Mouse (Mus musculus): Measurements from ENCODE around the gene St6gal1.

Gene St6gal1

DNA sequence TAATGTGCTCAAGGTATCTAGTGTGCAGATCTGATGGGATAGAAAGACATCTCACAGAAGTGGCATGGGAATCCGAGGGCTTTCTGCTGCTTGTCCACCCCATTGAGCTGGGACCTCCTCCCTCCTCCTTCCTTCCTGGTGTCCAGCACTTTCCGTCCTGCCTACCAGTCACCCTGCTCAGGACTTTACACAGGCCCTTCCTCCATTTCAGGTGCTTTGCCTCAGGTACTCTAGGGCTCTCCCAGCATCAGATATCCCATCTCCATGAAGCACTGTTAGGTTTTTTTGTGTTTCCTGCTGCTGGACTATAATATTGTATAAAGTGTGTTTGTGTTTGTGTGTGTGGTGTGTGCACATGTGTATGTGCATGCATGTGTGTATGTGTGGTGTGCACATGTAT, 51.1 kb downstream of the St6gal1 start:
- DNase-seq, result no peak

DNA sequence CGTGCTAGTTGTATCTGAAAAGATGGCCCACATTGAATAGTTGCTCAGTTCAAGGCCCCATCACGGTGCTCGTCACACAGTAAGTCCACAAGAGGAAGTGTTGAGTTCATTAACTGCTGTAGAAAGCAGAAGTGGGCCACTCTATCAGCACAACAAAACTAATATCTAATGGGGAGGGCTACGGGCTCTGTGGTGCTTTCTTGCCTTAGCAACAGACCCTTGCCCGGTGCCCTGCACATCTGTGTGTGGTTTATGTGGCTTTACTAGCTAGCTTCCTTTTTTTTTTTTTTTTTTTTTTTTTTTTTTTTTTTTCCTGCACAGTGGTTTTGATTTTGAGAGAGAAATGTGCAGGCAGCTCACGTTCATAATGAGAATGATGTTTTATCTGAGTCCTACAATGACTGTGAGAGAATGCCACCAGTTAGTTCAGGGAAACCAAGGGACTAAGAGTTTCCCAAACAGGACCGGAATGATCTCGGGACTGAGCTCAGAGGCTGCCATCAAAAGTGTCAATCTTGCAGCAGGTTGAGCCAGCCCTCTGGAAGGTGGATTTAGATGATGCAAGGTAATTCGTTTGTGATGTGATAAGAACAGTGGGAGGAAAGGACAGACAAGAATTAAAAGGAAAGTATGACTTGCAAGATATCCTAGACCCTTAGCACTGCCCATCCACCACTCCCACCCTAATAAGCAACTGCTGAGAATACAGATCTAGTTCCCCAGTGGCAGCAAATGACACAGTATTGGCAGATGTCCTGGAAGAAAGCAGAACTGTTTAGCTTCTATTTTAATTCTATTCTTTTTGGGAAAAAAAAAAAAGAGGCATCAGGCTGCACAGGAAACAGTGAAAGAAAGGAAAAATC, 55.6 kb downstream of the St6gal1 start:
- DNase-seq, result no peak

DNA sequence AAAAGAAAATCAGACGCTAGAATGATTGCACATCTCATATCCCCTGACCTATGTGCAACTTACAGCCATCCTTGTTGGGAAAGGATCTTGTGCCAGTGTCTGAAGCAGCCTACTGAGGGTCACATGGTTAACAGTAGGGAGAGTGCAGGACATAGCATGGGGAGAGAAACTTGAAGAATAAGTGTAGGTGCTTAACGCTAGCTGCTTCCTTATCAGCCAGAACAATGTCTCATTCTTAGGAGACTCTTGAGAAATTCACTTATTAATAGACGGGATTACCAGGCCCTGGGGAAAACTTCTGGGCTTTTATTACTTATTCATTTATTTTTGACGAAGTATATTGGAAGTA, 56.2 kb downstream of the St6gal1 start:
- DNase-seq, result no peak

DNA sequence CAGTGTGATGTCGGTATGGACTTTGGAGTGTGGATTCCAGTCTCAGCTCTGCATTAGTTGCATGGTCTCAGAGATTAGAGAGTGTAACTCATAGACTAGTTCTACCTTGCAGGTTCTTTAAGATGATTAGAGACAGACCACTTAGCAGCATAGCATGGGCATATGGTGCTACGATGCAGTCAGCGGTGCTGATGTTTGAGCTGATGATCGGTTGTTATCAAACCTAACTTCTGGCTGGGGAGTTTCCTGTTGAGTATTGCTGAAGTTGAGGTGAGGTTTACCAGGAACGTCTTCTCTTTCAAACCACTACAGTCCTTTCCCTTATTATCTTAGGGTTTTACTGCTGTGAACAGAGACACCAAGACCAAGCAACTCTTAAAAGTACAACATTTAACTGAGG, 57.7 kb downstream of the St6gal1 start:
- no peak for DNase-seq

DNA sequence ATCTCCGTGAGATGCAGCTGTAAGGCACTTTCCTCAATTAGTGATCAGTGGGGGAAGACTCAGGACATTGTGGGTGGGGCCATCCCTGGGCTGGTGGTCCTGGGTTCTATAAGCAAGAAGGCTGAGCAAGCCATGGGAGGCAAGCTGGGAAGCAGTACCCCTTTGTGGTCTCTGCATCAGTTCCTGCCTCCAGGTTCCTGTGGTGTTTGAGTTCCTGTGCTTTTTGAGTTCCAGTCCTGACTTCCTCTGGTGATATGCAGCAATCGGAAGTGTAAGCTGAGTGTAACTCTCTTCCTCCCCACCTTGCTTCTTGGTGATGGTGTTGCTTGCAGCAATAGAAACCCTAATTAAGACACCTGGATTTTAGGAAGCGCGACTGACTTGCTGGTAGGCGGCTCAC, 58.4 kb downstream of the St6gal1 start:
- no peak for DNase-seq

DNA sequence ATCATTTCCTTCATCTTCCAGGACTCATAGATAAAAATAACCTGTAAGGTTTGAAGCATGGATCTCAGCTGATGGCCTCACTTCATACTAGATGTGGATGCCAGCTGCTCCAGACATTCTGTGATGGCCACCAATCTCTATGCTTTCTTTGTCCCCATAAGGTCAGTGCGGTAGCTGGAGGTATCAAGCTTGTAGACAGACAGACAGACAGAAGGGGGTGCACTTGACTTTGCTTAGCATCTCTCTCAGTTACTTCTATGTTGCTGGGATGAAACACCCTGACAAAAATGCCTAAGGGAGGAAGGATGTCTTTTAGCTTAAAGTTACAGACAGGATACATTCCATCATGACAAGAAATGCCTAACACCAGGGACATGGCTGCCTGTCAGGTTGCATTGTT, 59.1 kb downstream of the St6gal1 start:
- no peak for DNase-seq

DNA sequence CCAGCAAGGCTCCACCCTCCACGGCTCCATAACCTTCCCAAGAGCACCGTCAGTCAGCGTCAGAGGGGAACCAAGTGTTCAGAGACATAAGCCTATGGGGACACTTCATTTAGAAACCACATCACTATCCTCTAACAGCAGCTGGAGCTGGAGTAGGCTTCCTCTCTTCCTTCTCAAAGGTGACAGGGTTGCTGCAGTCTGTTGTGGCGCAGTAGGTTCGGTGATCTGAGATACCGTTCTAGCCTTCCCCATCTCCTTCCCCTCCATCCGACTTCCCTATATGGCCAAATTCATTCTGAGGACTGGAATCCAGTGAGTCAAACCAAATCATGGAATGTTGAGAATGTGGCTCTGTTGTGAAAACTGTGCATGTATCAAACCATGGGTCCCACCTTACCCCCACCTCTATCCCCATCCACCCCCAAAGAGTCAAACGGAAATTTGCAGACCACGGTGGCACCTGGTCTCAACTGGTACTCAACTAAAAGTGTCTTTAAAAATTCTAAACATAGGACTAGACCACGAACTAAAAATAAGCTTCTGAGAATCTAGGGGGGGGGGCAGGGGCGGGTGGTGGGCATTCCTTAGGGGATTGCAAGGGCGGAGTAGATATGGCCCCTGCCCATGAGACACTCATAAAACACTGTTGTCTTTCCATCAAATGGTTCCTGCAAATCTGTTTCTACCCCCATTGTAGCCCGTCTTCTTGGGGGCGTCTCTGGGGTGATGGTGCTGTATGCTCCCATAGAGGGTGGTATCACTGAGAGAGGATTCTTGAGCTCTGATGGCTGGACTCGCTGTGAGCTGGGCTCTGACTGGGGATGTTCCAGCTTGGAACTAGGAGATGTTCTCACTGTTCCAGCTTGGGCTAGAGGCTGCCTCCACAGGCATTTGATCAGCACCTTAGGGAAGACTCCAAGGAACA, 60.2 kb downstream of the St6gal1 start:
- no peak for DNase-seq

DNA sequence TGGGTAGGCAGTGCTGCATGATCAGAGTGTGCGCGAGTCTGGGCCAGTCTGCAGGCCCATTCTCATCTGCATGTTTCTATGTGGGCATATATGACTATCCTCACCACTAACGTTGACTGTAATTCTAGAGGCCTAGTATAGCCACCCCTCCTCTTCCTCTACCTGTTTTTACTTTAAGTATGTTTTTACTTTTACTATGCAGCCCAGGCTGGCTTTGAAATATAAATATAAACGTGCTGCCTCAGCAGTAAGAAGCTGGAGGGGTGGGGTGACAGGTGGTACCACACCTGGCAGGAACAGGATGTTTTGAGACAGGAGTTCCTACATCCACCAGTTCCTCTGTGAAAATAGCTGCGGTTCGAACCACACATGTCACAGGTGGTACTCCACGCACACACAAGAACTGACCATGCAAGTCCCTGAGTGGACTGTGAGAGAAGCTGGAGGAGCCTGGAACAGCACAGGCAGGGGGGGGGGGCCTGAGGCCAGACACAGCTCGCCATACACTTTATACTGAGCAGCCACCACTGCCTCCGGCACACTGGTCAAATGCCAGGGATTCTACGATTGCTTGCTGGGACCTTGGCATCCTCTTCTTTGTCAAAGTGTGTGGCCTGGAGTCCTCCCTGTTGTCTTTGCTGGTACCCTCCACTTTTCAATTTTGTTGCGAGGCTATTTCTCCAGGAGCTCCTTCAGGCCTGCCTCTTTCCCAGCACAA, 62.0 kb downstream of the St6gal1 start:
- DNase-seq, result no peak

DNA sequence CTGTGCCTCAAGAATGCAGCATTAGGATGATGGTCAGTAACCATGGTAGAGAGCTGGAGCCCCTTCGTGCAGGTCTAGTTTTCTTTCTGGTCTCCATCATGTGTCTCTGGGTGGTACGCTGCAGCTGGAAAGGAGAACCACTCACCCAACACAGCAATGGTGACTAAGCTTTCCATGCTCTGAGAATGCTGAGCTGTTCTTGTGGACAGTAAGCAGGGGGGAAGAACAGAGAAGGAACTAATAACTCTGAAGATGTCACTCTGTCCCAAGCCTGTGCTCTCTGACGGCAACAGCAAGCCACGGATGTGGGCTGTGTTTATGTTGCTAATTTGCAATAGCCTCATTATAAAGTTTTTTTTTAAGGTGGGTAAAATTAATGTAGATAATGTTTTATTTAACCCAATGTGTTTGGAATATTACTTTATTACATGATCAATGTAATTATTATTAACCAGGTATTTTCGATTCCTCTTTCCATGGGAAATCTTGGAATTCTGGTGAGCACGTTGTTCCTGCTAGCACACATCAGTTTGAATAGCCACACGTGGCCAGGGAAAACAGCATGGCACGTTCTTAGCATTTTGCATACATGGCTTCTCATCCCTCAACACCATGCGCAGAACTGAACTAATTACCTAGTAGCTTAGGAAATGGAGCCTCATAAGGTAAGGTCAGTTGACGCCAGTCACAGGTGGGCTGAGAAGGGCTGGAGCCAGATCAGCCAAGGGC, 62.9 kb downstream of the St6gal1 start:
- DNase-seq, result no peak

DNA sequence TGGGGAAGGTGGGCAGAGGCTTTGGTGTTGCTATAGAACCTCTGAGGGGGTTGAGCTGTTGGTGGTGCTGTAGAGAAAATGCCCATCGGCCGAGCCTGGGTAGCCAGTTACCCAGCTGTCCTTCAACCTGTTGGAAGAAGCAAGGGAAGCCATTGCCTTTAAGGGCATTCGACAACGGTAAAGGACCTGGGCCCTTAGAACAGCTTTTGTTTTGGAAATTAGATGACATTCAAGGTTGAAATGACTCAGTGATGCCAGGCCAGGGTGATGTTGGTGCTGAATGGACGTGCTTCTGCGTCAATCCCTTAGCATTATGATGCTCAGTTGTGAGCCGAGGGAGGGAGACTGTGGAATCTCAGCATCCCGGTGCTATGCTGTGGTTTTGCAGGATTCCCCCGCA, 63.6 kb downstream of the St6gal1 start:
- DNase-seq, result no peak

DNA sequence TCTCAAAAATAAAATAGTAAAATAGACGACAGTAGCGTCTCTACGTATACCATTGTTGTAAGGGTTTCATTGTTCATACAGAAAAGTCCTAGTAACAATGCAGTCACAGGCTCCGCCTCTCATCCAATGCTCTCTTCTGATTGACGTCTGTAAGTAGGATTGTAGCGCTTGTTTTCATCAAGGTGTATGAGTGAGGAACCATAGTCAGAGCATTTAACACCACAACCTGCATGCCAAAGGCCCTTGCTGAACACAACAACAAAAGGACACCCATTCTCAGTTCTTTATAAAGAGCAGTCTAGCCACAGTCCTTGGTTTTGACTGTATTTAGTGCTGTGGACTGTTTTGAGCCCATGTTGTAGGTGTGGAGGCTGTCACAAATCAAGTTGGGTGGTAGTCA, 64.9 kb downstream of the St6gal1 start:
- DNase-seq, result no peak

DNA sequence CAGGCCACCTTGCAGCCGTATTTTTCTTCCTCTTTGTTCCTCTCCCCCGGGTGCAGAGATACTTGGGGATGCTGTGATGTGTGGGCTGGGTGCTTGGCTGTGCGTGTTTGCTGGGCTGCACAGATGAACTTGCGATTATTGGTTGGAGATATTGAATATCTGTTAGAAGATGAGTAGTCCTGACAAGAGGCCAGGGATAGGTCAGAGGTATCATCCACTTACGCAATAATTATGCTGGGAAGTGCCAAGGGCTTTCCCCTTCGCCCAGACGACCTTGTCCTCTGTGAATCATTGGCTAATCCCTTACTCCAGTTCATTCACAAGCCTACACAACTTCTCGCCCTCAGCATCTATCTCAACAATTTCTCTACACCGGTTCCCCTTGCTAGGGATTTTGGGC, 65.6 kb downstream of the St6gal1 start:
- DNase-seq, result no peak

DNA sequence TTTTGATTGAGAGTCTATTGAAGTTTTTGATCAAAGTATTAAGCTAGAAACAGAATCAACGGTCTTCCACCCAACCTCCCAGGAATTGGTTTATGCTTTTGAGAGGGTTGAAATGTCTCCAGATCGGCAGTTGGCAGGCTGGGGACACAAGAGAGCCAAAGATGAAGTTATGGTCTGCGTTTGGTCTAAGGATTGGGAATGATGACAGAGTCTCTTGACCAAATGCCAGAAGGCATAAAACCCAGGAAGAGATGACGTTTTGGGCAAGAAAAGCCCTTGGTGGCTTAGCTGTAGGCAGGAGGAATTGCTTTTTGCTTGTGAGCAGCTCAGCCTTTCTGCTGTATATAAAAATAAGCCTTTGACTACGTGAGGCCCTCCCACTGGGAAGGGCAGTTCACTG, 67.0 kb downstream of the St6gal1 start:
- no peak for DNase-seq

DNA sequence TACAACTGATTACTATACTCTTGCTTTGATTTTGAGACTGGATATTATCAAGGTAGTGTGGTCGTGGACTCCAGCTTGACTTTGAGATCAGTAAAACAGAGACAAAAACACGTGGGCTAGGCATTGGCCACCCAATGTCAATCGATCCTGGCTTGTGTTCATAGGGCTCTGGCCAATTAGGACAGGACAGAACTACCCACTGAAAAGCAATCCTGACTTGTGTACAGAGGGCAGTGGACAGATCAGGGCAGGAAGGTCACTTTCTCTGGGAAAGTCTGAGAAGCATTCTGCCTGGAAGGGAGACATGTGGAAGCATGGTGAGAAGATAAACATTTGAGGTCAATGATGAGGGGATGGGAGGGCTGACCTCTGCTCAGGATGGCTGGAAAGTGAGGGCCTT, 69.7 kb downstream of the St6gal1 start:
- DNase-seq, result no peak

DNA sequence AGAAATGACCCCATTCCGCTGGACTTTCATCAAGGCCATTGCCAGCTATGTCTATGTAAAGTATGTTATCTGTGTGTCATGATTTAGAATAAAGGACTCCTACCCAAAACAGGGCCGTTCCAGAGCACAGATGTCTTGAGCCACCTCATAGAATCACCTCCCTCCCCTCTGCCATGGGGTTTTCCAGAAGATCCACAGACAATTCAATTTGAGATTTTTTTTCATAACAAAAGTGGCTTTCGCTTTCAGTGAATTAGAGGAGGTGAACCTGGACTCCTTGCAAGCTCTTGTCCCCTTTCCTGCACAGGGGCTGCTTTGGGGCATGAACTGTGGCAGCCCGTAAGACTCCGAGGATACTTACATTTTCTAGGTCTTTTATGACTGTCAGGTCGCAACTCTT, 70.2 kb downstream of the St6gal1 start:
- no peak for DNase-seq

DNA sequence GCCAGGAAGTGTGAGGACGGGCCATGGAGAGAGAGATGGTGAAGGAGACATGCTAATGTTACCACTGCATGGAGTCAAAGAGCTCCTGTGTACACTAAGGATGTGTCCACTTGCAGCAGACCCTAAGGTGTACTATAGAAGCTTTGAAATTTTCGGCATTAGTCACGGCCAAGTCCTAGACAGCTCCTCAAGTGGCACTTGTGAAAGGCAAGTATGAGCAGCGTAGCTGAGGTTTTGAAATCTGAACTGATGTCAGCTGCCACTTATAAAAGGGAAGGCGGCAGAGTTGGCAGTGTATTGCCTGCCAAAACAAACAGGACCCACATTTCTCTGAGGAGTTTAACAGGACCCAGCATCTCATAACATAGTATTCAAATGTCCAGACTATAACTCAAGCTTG, 71.2 kb downstream of the St6gal1 start:
- no peak for DNase-seq

DNA sequence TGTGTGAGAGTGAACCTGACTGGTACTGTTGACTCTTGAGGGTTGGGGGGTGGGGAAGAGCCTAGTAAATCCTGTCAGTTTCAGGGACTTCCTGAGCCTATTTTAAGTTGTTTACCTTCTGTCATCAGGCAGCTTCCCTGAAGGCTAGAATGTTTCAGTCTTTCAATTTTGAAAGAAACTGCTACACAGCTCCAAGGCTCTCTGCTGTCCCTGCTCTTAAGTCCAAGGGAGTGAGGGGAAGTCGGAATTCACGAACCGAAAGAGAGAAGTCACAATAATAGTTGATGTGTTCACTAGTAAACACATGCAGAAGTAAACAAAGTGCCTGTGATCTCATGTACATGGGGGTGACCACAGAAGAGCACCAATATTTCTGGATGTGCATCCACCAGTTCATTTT, 72.2 kb downstream of the St6gal1 start:
- no peak for DNase-seq

DNA sequence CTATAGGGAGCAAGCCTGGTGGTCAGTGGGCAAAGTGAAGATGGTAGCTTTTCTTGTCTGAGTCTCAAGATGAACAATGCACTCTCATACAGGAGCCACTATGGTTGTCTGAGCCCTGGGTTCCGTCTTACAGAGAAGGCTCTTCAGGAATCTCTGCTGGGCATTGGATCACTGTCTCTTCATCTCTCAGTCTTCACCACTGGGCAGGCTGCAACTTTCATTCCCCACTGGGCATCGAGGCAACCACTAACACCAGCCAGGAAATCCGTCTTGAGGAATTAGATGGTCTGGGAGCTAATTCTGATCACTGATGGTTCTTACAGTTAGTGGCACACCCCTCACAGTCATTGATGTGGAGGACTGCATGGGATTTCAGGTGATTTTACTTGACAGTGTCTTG, 73.9 kb downstream of the St6gal1 start:
- no peak for DNase-seq

DNA sequence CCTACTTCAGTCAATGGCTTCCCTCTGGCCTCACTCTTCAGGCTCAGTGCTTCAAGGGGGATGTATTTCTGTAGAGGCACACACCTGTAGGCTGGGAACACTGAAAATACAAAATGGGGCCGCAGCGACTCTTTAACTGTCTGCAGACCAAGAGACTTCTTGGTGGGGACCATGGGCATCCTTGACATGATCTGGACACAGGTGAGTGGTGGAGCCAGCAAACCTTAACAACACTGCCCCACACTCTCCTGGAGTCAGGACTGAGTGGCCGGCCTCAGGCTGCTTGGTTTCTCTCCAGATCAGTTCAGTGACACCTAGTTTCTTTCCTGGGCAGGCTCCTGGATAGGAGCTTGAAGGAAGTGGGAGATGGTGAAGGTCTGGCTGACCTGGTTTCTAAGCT, 74.4 kb downstream of the St6gal1 start:
- DNase-seq, result no peak

DNA sequence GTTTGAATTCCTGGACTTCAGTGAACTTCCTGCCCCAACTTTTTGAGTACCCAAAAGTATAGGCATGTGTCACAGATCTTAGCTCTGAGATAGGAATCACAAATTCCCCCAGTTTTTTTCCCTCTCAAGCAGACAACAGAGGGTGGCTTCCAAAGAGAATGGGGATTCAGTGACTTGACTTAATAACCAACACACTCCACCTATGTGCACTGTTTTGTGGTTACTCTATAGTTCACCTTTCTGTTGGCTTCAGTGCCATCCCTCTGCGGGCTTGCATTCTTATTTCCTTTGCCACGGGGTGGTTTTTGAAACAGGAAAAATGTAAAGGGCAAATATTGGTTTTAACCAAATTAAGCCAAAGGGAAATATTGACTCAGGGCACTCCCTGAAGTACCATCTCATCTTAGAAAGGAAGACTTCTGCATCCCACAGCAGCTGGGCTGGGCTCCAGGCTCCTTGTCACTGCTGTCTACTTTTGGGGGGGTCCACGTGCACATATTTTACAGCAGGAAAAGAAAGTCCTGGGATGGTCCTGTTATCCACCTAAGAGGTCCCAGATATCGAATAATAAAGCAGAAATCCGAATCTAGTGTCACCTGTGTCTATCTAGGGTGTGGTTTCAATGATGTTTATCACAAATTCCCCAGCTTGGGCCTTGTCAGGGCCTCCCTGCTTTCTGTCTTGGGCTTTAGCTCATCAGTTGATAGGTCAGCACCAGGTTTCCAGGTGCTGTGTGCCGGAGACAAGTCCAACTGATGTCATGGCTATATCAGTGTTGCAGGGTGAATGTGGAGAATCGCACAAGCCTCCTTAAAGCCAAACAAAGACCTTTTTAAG, 75.6 kb downstream of the St6gal1 start:
- DNase-seq, result no peak

DNA sequence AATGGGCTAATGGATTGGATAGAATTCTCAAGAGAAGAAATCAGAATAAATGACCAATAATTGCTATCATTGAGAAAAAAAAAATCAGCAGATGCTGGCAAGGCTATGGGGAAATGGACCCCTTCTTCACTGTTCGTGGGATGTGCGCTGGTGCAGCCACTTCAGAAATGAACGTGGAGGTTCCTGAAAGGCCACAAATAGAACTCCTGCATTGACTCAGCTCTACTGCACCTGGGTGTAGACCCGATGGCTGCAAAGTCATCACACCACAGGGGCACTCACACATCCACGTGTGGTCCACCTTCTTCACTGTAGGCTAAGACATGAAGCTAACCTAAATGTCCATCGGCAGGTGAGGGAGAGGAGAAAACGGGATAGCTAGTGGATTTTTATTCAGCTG, 77.2 kb downstream of the St6gal1 start:
- no peak for DNase-seq
